Mouse (Mus musculus): ENCODE data around the gene Ccdc54. TPM values are rescaled to one million over a fixed set of nuclear protein-coding genes. Genes with fewer than 3 reads are reported as not detected.

Gene Ccdc54
- total RNA-seq, 1 experiment = not detected

- H3K4me3 ChIP-seq (ENCODE audit: insufficient read depth in 1 of 2, low read depth in 1 of 2, low read length in 2 of 2, poor library complexity in 1 of 2, severe bottlenecking in 1 of 2) = no peak overlapping the region
- no peaks in the 10 kb centered on the region for H3K4me1 ChIP-seq (ENCODE audit: control insufficient read depth in 2 of 2, insufficient read depth in 2 of 2, low read length in 2 of 2, poor library complexity in 1 of 2)
- TF ChIP-seq HCFC1 (IDR thresholded peaks at IDR 0.05; ENCODE audit: borderline replicate concordance, insufficient read depth, low read length) = no peak
- no peak for DNase-seq (ENCODE audit: low read depth, low spot score)
- H3K9ac ChIP-seq (ENCODE audit: insufficient read depth, low read depth, low read length, poor library complexity, severe bottlenecking) = no peak overlapping the region
- no peaks in the 10 kb centered on the region for H3K9me3 ChIP-seq (ENCODE audit: control insufficient read depth, insufficient read depth, low read depth, low read length)
- in situ Hi-C loops (cut with MboI; ENCODE audit: low sequenced_read_pairs in 2 of 2, unreplicated experiment in 2 of 2) = no loop called here
- H3K27ac ChIP-seq (ENCODE audit: insufficient read depth, low read depth, low read length, poor library complexity, severe bottlenecking) = no peak overlapping the region
- no peaks in the 10 kb centered on the region for H3K36me3 ChIP-seq (ENCODE audit: control insufficient read depth, insufficient read depth, low read length, poor library complexity, severe bottlenecking)
Measured at GRCm38 (mm10) chr16:50587139-50587538, 3.8 kb downstream of the Ccdc54 start.

- TF ChIP-seq CHD2 (IDR thresholded peaks at IDR 0.05; ENCODE audit: low read depth, low read length) (no peak), MAFK (IDR thresholded peaks at IDR 0.05; ENCODE audit: insufficient read depth, low read depth, low read length) (no peak), ZNF384 (IDR thresholded peaks at IDR 0.05; ENCODE audit: low read depth, low read length) (no peak), ZC3H11A (IDR thresholded peaks at IDR 0.05; ENCODE audit: borderline replicate concordance, low read depth, low read length) (no peak), HCFC1 (IDR thresholded peaks at IDR 0.05; ENCODE audit: borderline replicate concordance, insufficient read depth, low read length) (no peak)
Measured at GRCm38 (mm10) chr16:50578361-50578760, 12.6 kb downstream of the Ccdc54 start.

GRCm38 (mm10) chr16:50572557-50572956 is 18.4 kb downstream of the Ccdc54 start:
- Histone ChIP-seq H3K36me3 (ENCODE audit: control insufficient read depth, insufficient read depth, low read length, poor library complexity, severe bottlenecking) (no peaks in the 10 kb centered on the region), H3K4me1 (ENCODE audit: control insufficient read depth in 2 of 2, insufficient read depth in 2 of 2, low read length in 2 of 2, poor library complexity in 1 of 2) (no peaks in the 10 kb centered on the region), H3K9ac (ENCODE audit: insufficient read depth, low read depth, low read length, poor library complexity, severe bottlenecking) (no peak overlapping the region), H3K9me3 (ENCODE audit: control insufficient read depth, insufficient read depth, low read depth, low read length) (no peaks in the 10 kb centered on the region), H3K27ac (ENCODE audit: insufficient read depth, low read depth, low read length, poor library complexity, severe bottlenecking) (no peak overlapping the region), H3K4me3 (ENCODE audit: insufficient read depth in 1 of 2, low read depth in 1 of 2, low read length in 2 of 2, poor library complexity in 1 of 2, severe bottlenecking in 1 of 2) (no peak overlapping the region)
- in situ Hi-C loops (cut with MboI; ENCODE audit: low sequenced_read_pairs in 2 of 2, unreplicated experiment in 2 of 2) = no loop called here
- TF ChIP-seq ZC3H11A (IDR thresholded peaks at IDR 0.05; ENCODE audit: borderline replicate concordance, low read depth, low read length) = no peak
- TF ChIP-seq HCFC1 (IDR thresholded peaks at IDR 0.05; ENCODE audit: borderline replicate concordance, insufficient read depth, low read length) = no peak
- TF ChIP-seq ZNF384 (IDR thresholded peaks at IDR 0.05; ENCODE audit: low read depth, low read length) = no peak
- TF ChIP-seq CHD2 (IDR thresholded peaks at IDR 0.05; ENCODE audit: low read depth, low read length) = no peak
- no peak for TF ChIP-seq MAFK (IDR thresholded peaks at IDR 0.05; ENCODE audit: insufficient read depth, low read depth, low read length)
- DNase-seq (ENCODE audit: low read depth, low spot score) = no peak

More at GRCm38 (mm10) chr16:50578361-50578760, 12.6 kb downstream of the Ccdc54 start:
- in situ Hi-C loops (cut with MboI; ENCODE audit: low sequenced_read_pairs in 2 of 2, unreplicated experiment in 2 of 2) = no loop called here
- Histone ChIP-seq H3K27ac (ENCODE audit: insufficient read depth, low read depth, low read length, poor library complexity, severe bottlenecking) (no peak overlapping the region), H3K4me3 (ENCODE audit: insufficient read depth in 1 of 2, low read depth in 1 of 2, low read length in 2 of 2, poor library complexity in 1 of 2, severe bottlenecking in 1 of 2) (no peak overlapping the region), H3K4me1 (ENCODE audit: control insufficient read depth in 2 of 2, insufficient read depth in 2 of 2, low read length in 2 of 2, poor library complexity in 1 of 2) (0 out of 4 replicates have a peak, but pooled peaks cover 0 to 3% of the 10 kb centered on the region in 2 experiments), H3K9me3 (ENCODE audit: control insufficient read depth, insufficient read depth, low read depth, low read length) (no peaks in the 10 kb centered on the region), H3K9ac (ENCODE audit: insufficient read depth, low read depth, low read length, poor library complexity, severe bottlenecking) (no peak overlapping the region), H3K36me3 (ENCODE audit: control insufficient read depth, insufficient read depth, low read length, poor library complexity, severe bottlenecking) (no peaks in the 10 kb centered on the region)
- DNase-seq (ENCODE audit: low read depth, low spot score) = no peak

GRCm38 (mm10) chr16:50559163-50559771 is 31.7 kb downstream of the Ccdc54 start:
- no peak for DNase-seq (ENCODE audit: low read depth, low spot score)
- Histone ChIP-seq H3K27ac (ENCODE audit: insufficient read depth, low read depth, low read length, poor library complexity, severe bottlenecking) (no peak overlapping the region), H3K9ac (ENCODE audit: insufficient read depth, low read depth, low read length, poor library complexity, severe bottlenecking) (no peak overlapping the region), H3K4me1 (ENCODE audit: control insufficient read depth in 2 of 2, insufficient read depth in 2 of 2, low read length in 2 of 2, poor library complexity in 1 of 2) (no peaks in the 10 kb centered on the region), H3K36me3 (ENCODE audit: control insufficient read depth, insufficient read depth, low read length, poor library complexity, severe bottlenecking) (no peaks in the 10 kb centered on the region), H3K9me3 (ENCODE audit: control insufficient read depth, insufficient read depth, low read depth, low read length) (no peaks in the 10 kb centered on the region), H3K4me3 (ENCODE audit: insufficient read depth in 1 of 2, low read depth in 1 of 2, low read length in 2 of 2, poor library complexity in 1 of 2, severe bottlenecking in 1 of 2) (no peak overlapping the region)
- in situ Hi-C loops (cut with MboI; ENCODE audit: low sequenced_read_pairs in 2 of 2, unreplicated experiment in 2 of 2) = no loop called here
- TF ChIP-seq ZNF384 (IDR thresholded peaks at IDR 0.05; ENCODE audit: low read depth, low read length) (no peak), CHD2 (IDR thresholded peaks at IDR 0.05; ENCODE audit: low read depth, low read length) (no peak), HCFC1 (IDR thresholded peaks at IDR 0.05; ENCODE audit: borderline replicate concordance, insufficient read depth, low read length) (no peak), MAFK (IDR thresholded peaks at IDR 0.05; ENCODE audit: insufficient read depth, low read depth, low read length) (no peak)

GRCm38 (mm10) chr16:50553828-50554227 is 37.1 kb downstream of the Ccdc54 start:
- H3K9ac ChIP-seq (ENCODE audit: insufficient read depth, low read depth, low read length, poor library complexity, severe bottlenecking) = no peak overlapping the region
- in situ Hi-C loops (cut with MboI; ENCODE audit: low sequenced_read_pairs in 2 of 2, unreplicated experiment in 2 of 2) = no loop called here
- H3K27ac ChIP-seq (ENCODE audit: insufficient read depth, low read depth, low read length, poor library complexity, severe bottlenecking) = no peak overlapping the region
- H3K36me3 ChIP-seq (ENCODE audit: control insufficient read depth, insufficient read depth, low read length, poor library complexity, severe bottlenecking) = no peaks in the 10 kb centered on the region
- H3K4me3 ChIP-seq (ENCODE audit: insufficient read depth in 1 of 2, low read depth in 1 of 2, low read length in 2 of 2, poor library complexity in 1 of 2, severe bottlenecking in 1 of 2) = no peak overlapping the region
- H3K9me3 ChIP-seq (ENCODE audit: control insufficient read depth, insufficient read depth, low read depth, low read length) = no peaks in the 10 kb centered on the region
- no peak for DNase-seq (ENCODE audit: low read depth, low spot score)
- TF ChIP-seq HCFC1 (IDR thresholded peaks at IDR 0.05; ENCODE audit: borderline replicate concordance, insufficient read depth, low read length) = no peak
- no peak for TF ChIP-seq ZNF384 (IDR thresholded peaks at IDR 0.05; ENCODE audit: low read depth, low read length)
- TF ChIP-seq MAFK (IDR thresholded peaks at IDR 0.05; ENCODE audit: insufficient read depth, low read depth, low read length) = no peak
- no peak for TF ChIP-seq ZC3H11A (IDR thresholded peaks at IDR 0.05; ENCODE audit: borderline replicate concordance, low read depth, low read length)
- no peak for TF ChIP-seq CHD2 (IDR thresholded peaks at IDR 0.05; ENCODE audit: low read depth, low read length)
- H3K4me1 ChIP-seq (ENCODE audit: control insufficient read depth in 2 of 2, insufficient read depth in 2 of 2, low read length in 2 of 2, poor library complexity in 1 of 2) = no peaks in the 10 kb centered on the region
